In genomic region chr7:81133941-81134340, GRCm38 (mm10) we compare ENCODE assay signal across 2 mouse cellular contexts.
TF ChIP-seq lines count a peak whose summit lies in the region.

No protein-coding gene starts in this region.

TF ChIP-seq in CH12.LX, 34 proteins besides CTCF, POLR2A, EP300 and RAD21 (continued from another document):
- TF ChIP-seq RCOR1 (conservative IDR thresholded peaks at IDR 0.05; ENCODE audit: low read depth, low read length) = no peak
- no peak for TF ChIP-seq KAT2A (IDR thresholded peaks at IDR 0.05; ENCODE audit: insufficient replicate concordance, low read length)
- no peak for TF ChIP-seq UBTF (IDR thresholded peaks at IDR 0.05; ENCODE audit: low read depth, low read length)
- no peak for TF ChIP-seq NRF1 (IDR thresholded peaks at IDR 0.05; ENCODE audit: low read depth, low read length)
- no peak for TF ChIP-seq MAZ (IDR thresholded peaks at IDR 0.05; ENCODE audit: low read depth, low read length)

TF ChIP-seq in MEL, 35 proteins besides CTCF, POLR2A, EP300 and RAD21 (continued from another document):
- peak; percentile 77; the same call in 1 of the 2 replicates for TF ChIP-seq ZKSCAN1 (IDR thresholded peaks at IDR 0.05; ENCODE audit: low read depth, low read length)
- no peak for TF ChIP-seq MAZ (IDR thresholded peaks at IDR 0.05; ENCODE audit: low read depth, low read length)
- TF ChIP-seq GATA1 (IDR thresholded peaks at IDR 0.05; ENCODE audit: low read depth, low read length) = no peak
- no peak for TF ChIP-seq ETS1 (IDR thresholded peaks at IDR 0.05; ENCODE audit: low read depth, low read length)
- no peak for TF ChIP-seq HCFC1 (IDR thresholded peaks at IDR 0.05; ENCODE audit: low read depth, low read length)
- no peak for TF ChIP-seq MEF2A (IDR thresholded peaks at IDR 0.05; ENCODE audit: extremely low read depth, insufficient replicate concordance, low read depth, low read length, poor library complexity, severe bottlenecking)
